Mouse (Mus musculus) spleen, postnatal 14 days (tissue): Measurements from ENCODE around the gene Wdr63.

Experiments used
- DNase-seq, 2 experiments: peaks; one replicate each; pipeline ENCODE4 v3.0.0; 2021 to 2022; ENCODE audit warnings: low spot score in 2 of 2

Gene Wdr63

GRCm38 (mm10) chr3:146107921-146108571, at the start of gene Wdr63:
Gene Wdr63 (minus strand): TSS chr3:146108130.
- no peak for DNase-seq

GRCm38 (mm10) chr3:146156811-146157210, 48.9 kb upstream of the Wdr63 start:
- DNase-seq, result no peak

GRCm38 (mm10) chr3:146155628-146156576, 48.0 kb upstream of the Wdr63 start:
- DNase-seq, result no peak

GRCm38 (mm10) chr3:146153862-146154611, 46.1 kb upstream of the Wdr63 start:
- DNase-seq, result no peak

GRCm38 (mm10) chr3:146152913-146153312, 45.0 kb upstream of the Wdr63 start:
- no peak for DNase-seq

- DNase-seq, result no peak
These were observed 44.4 kb upstream of the Wdr63 start for GRCm38 (mm10) chr3:146152348-146152747.

GRCm38 (mm10) chr3:146151755-146152154, 43.8 kb upstream of the Wdr63 start:
- DNase-seq, result no peak

GRCm38 (mm10) chr3:146151328-146151727, 43.4 kb upstream of the Wdr63 start:
- no peak for DNase-seq

GRCm38 (mm10) chr3:146150560-146150959, 42.6 kb upstream of the Wdr63 start:
- DNase-seq, result peak in 1 of 2 experiments; percentile 15

GRCm38 (mm10) chr3:146150058-146150400, 42.1 kb upstream of the Wdr63 start:
- peak; percentile 40 to 47 for DNase-seq

- DNase-seq, result peak; percentile 17 to 18
These were observed 41.5 kb upstream of the Wdr63 start, which contains the start of gene Mcoln2 for GRCm38 (mm10) chr3:146149156-146150057. Gene Mcoln2 (plus strand): TSS chr3:146149833.

GRCm38 (mm10) chr3:146146131-146146530, 38.2 kb upstream of the Wdr63 start:
- no peak for DNase-seq

- no peak for DNase-seq
These were observed 37.6 kb upstream of the Wdr63 start for GRCm38 (mm10) chr3:146145501-146145900.

GRCm38 (mm10) chr3:146142523-146142922, 34.6 kb upstream of the Wdr63 start:
- DNase-seq, result no peak

GRCm38 (mm10) chr3:146140276-146140675, 32.3 kb upstream of the Wdr63 start:
- no peak for DNase-seq

- no peak for DNase-seq
These were observed 28.5 kb upstream of the Wdr63 start for GRCm38 (mm10) chr3:146136422-146136821.

GRCm38 (mm10) chr3:146135417-146135816, 27.5 kb upstream of the Wdr63 start:
- DNase-seq, result no peak

GRCm38 (mm10) chr3:146134834-146135233, 26.9 kb upstream of the Wdr63 start:
- no peak for DNase-seq

GRCm38 (mm10) chr3:146127205-146127604, 19.3 kb upstream of the Wdr63 start:
- DNase-seq, result no peak

GRCm38 (mm10) chr3:146123464-146123825, 15.5 kb upstream of the Wdr63 start:
- DNase-seq, result no peak

- no peak for DNase-seq
These were observed 15.0 kb upstream of the Wdr63 start for GRCm38 (mm10) chr3:146122807-146123463.
